Mouse (Mus musculus) forebrain, embryonic 10.5 days (tissue): ENCODE results near the gene Layn. TPM values are rescaled to one million over a fixed set of nuclear protein-coding genes. Genes with fewer than 3 reads are reported as not detected.

Experiments
- microRNA counts: library from miRNA; unstranded; fragments of <30 nt; microRNA quantifications from one replicate; lab custom pipeline; 2017
- microRNA-seq: library from miRNA; unstranded; fragments of <30 nt; microRNA quantifications from one replicate; pipeline ENCODE4, GENCODE M21; 2017
- polyA plus RNA-seq: library from polyadenylated mRNA; unstranded; fragments of >200 nt; fragmentation: Nextera tagmentation; extraction: Ambion mirVana; gene quantifications from 2 replicates; pipeline ENCODE4 v1.2.1, GENCODE M21; 2016

Gene Layn
- polyA plus RNA-seq, 1 experiment from 2014 or later: 1.4 TPM

MicroRNA genes within 50 kb of the gene (microRNA counts, 519-probe panel; counts per million panel counts)
- microRNA mmu-miR-34b-3p (lab: Ali Mortazavi, UCI) (341 counts per million, percentile 65 among the panel's probes with 10 or more counts), microRNA mmu-miR-34b-5p (lab: Ali Mortazavi, UCI) (341 counts per million, percentile 65 among the panel's probes with 10 or more counts), microRNA mmu-miR-34c (lab: Ali Mortazavi, UCI) (341 counts per million, percentile 65 among the panel's probes with 10 or more counts)

Small RNAs within 50 kb of the gene (microRNA-seq; reads per million reads assigned to microRNA genes)
- gene Mir34b: 51.8 reads per million, percentile 42 among the genes with 10 or more reads in this experiment
- gene Mir34c: 1,371 reads per million, percentile 76 among the genes with 10 or more reads in this experiment

Other genes starting within 250 kb of the Layn start
- gene Ppp2r1b, start 231.8 kb downstream of the Layn start, polyA plus RNA-seq: 170 and 171 TPM in 2 replicates
- 18.2 and 19.2 TPM in 2 replicates for gene Sik2, start 68.0 kb downstream of the Layn start, polyA plus RNA-seq
- gene Btg4, start 16.2 kb downstream of the Layn start, polyA plus RNA-seq: not detected in 2 replicates
- not detected in 2 replicates for gene 4833427G06Rik, start 25.0 kb upstream of the Layn start, polyA plus RNA-seq
- gene Gm32742, start 88.4 kb upstream of the Layn start, polyA plus RNA-seq: not detected in 2 replicates
- gene Pou2af1, start 136.6 kb upstream of the Layn start, polyA plus RNA-seq: not detected in 2 replicates
- gene Colca2, start 201.5 kb upstream of the Layn start, polyA plus RNA-seq: 1.6 and 1.8 TPM in 2 replicates